Mouse (Mus musculus) lung, postnatal 0 days (tissue): Measurements from ENCODE around the gene Intu.

Experiments
- CTCF ChIP-seq: IDR thresholded peaks from 2 replicates; pipeline ENCODE4 v1.5.1; 2016; ENCODE audit warnings: antibody characterized with exemption, mild to moderate bottlenecking
- EP300 ChIP-seq: IDR thresholded peaks from 2 replicates; pipeline ENCODE4 v1.6.1; 2016; ENCODE audit warnings: antibody characterized with exemption, mild to moderate bottlenecking, control low read depth

GRCm38 (mm10) chr3:40716056-40716455, 185.0 kb downstream of the Intu start:
- TF ChIP-seq CTCF (no peak), EP300 (no peak)
